Mouse (Mus musculus) frontal cortex, adult (tissue): ENCODE results near the gene Cd151.

Source experiments
- ATAC-seq: cut with Nextera tagmentation; 2 replicates; pipeline ENCODE4 v1.9.2; 2017; ENCODE audit warnings: mild to moderate bottlenecking, moderate library complexity, mixed read lengths; ENCODE audit not compliant: low TSS enrichment

The Cd151 gene

DNA sequence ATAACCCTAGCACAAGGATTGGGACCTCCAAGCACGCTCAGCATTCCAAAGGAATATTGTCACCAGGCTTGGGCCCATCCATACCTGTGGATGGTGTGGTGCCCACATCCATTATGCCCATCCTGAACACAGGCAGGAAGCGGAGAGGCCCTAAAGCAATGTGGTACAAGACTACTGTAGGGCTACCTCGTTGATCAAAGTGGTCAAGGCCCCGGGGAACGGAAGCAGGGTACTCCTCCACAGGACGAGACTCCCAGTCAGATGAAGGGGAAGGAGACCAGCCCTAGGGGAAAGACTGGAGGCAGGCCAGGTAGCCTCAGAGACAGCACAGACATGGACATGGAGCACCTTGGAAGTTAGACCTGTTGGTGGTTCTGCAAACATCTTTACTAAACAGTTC, 5.6 kb downstream of the Cd151 start:
- ATAC-seq, result no peak

DNA sequence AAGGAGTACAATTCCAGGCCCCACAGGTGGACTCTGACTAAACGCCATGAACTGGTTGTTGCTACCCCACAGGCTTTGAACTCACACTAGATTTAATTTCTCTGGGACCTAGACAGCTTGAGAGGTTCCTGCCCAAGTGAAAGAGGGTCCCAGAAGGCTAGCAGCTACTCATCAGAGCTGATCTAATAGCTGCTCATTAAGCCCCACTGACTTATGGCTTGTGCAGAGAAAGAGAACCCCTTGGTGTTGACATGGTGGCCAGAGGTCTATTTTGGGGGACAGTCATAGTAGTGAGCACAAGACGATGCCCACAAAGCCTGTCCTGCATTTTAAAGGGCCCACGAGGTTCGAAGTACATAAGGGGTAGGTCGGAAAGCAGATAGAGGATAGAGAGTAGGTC, 7.0 kb downstream of the Cd151 start:
- ATAC-seq, result no peak

DNA sequence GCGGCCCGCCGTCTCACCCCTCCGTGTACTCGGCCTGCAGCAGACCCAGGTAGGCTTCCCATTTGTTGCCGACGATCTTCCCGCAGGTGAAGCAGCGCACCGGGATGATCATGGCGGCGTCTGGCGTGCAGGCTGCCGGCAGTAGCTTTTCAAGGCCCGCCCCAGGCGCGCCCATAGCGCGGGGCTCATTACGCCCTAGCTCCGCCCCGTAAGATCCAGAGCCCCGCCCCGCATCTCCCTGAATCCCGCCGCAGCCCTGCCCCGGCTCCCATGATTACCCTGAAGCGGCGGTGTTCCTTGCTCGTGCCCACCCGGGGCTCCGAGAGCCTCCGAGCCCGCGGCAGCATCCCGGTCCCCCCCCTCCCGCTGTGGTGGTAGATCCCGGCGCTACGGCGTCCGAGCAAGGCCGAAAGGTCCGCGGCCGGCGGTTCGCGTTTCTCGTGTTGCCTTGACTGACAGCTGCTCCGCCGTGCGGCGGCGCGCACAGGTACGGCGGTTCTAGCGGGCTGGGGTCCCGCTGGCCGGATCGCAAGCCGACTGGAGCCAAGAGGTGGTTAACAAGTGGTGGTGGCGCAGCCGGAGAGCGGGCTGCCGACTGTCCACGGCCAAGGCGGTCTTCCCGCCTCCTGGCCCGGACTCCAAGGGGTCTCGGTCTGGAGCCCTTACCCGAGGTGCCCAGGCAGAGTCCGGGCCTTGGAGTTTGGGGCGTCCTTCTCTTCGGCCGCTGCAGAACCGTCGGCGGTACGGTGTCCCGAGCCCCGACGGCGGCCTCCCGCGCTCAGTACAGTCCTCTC, 8.0 kb downstream of the Cd151 start, which contains the start of the genes Polr2l and Tspan4:
TSS of gene Polr2l (minus strand) at position 122 of the 794 bp plus-strand sequence.
TSS of gene Tspan4 (plus strand) at position 230 of the 794 bp plus-strand sequence.
- peak; percentile 68 for ATAC-seq

DNA sequence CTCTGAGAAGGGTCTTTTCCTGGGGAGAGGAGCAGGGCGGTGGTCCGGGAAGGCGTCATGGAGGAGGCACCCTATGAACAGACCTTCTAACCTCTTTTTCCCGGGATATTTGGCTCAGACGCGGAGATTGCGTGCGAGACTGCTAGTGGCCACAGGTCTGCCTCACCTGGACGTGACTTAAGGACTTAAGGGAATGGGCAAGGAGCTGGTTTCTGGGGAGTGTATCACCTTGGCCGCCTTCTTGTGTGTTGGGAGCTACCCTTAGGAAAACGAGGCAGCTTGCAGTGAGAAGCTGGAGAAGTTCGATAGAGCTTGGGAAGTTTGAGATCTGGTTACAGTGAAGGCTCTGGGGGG, 8.6 kb downstream of the Cd151 start:
- ATAC-seq, result no peak

DNA sequence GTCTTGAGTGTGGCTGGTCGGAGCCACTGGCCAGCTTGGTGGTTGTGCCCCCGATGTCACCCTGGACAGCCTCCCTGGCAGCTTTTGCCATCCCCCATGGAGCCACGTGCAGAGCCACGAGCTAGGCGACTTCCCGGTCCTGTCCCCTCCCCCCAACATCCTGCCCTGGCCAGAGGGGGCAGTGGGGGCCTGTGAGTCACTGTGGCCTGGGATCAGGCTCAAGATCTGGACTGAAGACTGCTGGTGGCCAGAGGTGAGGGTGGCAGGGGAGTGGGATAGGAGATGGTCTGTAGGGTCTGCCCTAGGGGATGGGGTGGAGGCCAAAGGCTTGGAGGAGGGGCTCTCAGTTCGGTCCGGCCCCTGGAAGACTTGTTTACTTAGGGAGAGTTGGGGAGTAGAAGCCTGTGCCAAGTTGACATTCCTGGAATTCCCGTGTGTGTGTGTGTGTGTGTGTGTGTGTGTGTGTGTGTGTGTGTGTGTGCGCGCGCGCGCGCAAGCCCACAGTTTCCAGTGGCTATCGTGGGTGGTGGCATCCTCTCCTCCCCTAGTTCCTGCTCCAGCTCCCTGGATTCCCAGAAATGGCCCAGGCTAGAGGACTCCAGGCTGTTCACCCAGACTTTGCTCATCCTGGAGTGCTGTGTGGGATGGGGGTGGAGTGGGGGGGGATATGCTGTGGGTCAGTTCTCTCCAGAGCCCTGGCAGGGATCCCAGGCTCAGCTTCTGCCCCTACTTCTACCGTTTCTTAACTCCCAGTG, 9.2 kb downstream of the Cd151 start:
- ATAC-seq, result no peak

DNA sequence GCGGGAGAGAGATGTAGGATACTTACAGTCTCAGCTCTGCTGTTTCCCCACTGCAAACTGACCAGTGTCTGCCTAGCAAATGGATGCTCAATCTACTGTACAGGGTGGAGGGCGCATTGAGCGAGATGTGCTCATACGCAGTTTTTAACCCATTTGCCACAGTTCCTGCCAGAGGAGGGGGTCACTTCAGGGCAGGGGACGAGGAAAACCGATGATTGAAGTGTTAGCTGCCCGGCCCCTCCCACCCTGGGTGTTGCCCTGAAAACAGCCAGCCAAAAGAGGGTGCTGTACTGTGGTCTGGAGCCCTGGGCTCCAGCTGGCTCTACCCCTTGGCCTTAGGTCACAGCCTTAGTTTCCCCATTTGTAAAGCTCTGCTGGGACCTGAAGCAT, 9.8 kb downstream of the Cd151 start:
- no peak for ATAC-seq

DNA sequence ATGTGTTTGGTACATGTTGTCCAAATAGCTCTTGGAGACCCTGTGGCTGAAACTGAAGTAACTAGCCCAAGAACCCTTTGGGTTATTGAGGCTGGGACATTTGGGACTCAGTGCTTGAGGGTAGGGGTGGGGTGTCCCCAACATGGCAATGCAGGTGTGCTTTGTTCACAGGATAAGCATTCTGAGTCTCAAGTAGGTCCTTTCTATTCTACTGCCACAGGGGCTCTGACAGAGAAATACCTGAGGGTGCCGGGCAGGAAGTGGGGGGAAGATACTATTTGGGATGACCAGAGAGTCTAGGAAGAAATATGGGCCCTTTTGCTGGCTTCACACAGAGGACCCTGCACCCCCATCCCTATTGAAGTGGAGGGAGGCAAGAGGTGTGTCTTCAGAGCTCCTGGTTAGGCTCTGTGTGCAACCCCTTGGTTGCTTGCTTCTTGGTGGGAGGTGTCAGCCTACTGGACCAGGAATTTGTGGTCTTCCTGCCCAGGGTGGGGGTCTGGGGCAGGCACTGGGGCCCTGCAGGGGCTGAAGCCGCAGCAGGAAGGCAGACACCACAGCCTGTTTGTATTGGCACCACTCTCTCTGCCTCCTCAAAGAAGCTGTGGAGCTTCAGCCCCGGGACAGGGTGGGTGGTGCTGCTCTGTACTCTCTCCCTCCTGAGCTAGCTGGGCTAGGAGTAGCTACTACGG, 10.5 kb downstream of the Cd151 start:
- ATAC-seq, result no peak

DNA sequence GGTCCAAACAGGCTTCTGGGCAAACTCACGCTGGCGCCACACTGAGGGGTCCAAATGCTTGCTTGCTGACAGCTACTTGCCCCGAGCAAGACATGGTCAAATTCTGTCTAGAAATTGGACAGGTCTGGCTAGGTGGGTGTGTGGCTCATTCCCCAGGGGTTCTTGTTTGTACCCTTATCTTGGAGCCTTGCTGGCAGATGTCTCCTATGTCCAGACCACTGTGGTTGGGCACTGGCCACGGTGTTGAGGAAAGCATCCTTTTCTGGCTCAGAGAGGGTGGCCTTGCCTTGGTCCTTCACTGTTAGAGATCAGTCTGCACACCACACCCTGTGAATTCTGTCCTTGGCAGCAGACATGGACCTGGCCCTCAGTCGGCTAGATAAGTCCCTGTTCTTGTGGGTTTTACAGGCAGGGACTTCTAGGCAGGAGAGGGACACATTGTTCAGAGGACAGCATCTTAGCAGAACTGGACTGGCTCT, 11.1 kb downstream of the Cd151 start:
- no peak for ATAC-seq

DNA sequence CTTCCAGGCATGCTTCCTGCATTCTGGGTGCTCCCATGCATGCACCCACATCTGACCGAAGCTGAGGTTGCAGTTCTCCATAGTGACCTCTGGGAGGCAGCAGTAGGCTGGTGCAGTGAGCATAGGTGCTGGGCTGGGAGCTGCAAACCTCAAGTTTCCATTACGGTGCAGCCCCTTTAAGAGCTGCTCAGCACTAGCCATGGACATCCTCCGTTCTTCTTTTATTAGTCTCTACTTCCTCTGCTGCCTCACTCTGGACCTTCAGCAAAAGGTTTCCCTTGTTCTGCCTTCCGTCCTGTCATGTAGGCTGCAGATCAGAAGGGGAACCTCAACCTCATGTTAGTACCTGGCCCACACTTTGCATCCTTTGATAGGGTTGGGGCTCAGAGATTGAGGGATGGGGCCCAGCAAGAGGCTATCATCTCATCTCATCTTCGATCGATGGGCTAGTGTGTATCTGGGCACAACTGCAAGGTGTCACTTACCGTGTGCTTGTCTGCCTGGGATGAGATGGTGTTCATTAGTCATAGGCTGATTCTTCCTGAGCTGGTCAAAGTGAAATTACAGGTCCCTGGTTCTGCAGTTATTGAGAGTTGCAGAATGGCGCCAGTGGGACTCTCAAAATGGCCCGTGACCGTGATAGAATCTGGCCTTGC, 13.8 kb downstream of the Cd151 start:
- peak; percentile 52 for ATAC-seq

DNA sequence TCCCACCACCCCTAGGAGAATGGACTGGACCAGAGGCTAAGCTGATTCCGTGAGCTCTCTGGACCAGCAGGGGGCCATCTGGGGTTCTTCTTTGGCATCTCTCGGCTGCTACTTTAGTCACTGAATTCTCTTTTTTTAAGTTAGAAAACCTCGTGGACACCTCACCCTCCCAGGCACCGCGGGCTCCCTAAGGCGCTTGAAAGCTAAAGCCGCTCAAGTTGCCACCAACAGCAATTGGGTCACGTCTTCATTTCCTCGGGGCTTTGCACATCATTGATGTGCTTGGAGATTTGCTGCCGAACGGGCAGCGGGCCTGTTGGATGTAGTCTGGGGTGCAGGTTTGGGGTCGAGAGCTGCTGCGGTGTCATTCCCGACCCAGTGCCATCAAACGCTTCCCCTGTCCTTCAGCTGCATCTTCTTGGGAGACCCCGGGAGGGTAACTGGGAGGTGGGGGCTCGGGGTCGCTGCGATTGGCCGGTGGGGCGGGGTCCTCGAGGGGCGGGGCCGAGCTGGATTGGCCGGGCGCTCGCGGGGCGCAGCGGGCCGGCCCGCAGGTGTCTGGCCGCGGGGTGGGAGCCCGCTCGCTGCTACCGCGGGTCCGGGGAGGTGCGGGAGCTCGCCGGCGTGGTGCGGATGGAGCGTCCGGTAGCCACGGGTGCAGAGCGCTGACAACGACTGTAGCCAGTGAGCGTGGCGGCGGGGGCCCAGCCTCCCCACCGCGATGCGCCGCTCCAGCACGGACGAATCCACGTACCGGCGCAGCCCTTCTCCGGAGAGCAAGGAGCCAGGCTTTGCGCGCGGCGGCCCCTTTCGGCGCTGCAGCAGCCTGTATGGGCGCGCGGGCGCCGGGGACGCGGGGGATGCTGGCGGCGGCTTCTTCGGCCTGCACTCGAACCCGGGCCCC, 14.6 kb downstream of the Cd151 start:
- ATAC-seq, result peak; percentile 24; the same call in 1 of the 2 replicates

DNA sequence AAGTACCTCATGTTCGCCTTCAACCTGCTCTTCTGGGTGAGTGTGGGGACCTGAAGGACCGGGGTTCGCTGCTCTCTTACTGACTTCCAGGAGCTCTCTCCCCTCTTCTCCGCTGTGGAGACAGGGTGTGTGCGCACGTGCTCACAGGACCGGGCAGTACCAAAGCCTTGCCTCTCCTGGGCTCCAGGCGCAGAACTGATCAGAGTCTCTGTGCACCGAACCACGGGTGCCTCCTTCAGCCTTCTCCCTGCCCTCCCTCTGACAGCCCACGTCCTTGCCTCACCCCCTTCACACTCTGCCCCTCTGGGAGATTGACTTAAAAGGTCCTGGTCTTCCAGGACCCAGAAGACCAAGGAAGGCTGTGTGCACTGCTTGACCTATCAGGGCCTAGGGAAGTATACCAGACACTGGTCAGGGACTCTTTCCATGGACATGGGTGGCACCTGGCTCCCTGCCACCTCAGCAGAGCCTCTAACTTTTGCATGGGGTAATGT, 15.4 kb downstream of the Cd151 start:
- ATAC-seq, result no peak

DNA sequence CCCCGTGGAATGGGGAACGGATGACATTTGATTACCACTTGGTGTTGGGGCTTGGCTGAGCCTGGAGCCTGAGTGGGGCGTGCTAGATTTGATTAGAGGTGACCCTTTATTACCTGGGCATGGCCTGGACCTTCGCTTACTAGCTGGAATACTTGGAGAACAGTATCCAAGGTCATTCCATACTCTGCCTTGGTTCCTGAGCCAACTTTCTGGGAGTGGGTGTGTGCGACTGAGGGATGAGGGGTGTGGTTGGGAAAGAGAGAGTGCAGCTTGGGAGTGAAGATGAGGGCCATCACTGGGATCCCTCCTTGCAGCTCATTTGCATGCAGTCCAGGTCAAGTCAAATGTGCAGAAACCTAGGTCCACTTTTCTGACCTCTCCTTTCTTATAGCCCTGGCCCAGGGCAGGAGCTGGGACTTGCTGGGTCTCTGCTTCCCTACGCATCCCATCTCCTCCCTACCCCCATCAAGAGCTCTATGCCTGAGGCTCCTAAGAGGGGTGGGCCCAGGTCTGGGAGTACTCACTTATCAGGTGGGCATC, 16.0 kb downstream of the Cd151 start:
- ATAC-seq, result no peak

DNA sequence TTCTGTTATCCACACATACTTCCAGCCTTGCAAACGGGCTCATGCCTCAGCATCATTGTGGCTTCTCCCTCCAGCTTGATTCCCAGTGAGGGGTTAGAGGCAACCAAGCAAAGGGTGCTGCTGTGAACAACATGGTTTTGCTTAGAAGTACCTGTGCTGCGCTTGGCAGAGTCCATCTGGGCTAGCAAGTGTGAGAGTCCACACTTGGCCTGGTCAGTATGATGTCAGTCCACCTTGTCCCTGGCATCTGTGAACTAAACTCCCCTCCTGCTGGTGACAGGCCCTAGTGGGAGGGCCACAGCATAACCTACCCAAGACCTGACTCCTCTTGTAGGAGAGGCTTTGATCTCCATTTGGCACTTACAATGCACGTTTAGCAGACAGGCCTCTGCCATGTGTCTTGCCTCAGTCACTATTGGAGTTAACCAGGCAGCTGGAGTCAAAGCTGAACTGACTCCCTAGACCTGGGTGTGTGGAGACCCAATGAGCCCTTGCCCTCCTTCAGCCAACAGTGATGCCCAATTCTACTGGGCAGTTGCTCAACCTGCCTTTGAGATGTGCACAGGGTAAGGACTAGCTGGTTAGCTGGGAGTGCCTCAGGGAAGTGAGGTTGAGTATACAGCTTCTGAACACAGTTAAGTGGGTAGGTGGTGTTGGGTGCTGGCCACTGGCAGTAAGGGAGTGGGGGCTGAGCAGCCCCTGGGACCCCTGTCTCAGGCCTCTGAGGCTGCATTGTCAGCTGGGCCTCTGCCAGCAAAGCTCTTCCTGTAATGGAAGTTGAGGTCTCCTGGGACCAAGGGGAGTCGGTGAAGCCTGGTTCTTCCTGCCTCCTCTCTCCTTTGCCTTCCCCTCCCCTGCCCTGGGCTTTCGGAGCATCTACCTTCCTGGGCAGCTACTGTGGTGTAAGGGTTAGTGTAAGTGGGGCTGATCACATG, 17.3 kb downstream of the Cd151 start:
- ATAC-seq, result no peak

DNA sequence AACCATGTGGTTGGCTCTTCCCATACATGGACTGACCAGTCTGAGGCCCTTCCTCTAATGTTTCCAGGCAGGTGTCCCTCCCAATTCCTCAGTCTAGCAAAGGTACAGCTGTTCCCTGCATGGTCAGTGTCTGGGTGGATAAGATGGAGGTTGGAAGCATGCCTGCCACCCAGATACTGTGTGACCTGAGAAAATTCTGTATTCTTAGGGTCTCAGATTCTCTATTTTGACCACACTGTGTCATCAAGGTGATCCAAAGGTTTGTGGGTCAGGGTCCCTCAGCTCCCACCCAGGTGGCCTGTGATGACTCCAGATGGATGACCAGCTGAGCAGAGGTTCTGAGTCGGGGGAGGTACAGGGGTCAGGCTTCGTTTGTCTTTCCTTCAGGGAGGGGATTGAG, 18.0 kb downstream of the Cd151 start:
- no peak for ATAC-seq

DNA sequence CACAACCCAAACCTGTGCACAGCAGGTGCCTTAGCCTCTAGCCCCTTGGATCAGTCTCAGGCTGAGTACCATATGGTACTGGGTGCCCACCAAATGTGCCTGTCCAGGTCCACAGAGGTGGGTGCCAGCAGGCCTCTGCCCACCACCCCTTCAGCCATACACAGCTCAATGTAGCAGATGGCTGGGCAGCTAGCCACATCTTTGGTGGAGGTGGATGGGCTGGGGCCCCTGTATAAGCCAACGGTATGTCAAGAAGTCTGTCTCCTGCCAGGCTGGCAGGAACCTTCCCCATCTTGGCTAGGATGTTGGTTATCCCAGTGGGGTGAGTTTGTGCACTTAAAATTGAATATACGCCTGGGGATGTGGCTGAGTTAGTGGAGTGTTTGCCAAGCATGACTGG, 18.4 kb downstream of the Cd151 start:
- ATAC-seq, result no peak

DNA sequence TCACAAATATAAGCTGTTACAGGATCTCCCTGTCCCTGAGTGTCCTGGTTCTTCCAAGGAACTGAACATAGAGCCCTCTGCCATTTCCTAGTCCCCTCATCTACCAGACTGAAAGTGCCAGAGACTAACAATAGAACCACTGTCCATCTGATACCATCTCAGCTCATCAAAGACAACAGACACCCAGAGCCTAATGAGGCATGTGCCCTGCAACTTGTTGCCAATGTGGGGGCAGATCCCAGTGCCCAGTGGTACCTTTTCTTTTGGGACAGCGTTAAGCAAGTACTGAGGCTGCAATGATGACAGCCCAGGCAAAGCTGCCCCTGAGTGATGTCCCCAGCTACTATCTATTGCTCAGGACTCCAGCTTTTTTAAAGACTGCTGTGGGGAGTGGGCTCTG, 19.0 kb downstream of the Cd151 start:
- no peak for ATAC-seq

DNA sequence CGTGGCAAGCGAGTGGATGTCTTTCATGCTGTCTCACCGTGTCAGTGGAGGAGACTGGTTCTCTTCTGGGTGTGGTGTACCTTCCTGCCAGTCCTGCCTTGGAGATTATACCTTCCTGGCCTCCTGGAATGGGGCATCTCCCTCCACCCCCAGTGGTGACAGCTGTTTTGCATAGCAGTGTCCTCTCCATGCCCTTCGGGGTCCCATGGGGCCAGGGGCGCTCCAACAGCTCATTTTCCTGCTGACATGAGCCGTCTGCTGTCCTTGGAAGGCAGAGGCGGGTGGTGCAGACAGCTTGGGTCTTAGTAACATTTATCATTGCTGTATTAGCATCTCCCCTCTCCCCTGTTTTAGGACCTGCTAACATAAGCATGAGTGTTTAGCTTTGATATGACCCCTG, 19.9 kb downstream of the Cd151 start:
- no peak for ATAC-seq

DNA sequence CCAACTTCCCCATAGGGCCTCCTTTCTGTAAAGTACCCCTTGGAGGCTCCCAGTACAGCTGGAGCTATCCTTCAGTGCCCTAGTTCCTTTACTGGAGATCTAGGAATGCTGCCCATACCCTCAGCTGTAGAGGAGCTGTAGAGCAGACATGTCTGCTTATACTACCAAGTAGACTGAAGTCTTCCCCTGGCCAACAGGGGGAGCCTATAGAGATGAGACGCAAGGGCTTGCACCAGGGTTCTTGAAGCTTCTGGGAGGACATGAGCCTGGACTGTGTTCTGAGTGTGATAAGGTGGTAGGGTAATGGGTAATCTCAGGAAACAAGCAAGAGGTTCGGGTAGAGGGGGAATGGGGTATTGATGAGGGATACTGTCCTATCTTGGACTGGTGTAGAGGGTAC, 24.0 kb downstream of the Cd151 start:
- no peak for ATAC-seq

DNA sequence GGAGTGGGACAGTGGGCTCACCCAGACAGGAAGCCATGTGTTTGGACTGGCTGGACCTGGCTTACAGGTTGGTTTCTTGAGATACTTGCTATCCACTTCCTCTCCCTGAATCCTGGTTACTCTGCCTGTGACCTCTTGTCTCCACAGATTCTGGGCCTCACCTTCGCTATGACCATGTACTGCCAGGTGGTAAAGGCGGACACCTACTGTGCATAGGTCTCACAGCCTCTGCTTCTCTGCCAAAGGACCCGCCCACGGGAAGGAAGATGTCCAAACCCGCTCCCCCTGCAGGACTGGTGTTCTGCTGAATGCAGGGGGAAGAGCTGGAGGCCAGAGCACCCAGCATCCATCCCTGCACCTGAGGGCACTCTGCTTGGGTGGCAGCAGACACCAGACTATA, 25.5 kb downstream of the Cd151 start:
- no peak for ATAC-seq
